Mouse (Mus musculus) v-Abl transformed pro-B cells (cell line): ENCODE results near the gene Upk3a.
"Not testable (repeated sequence)": the region's sequence is repeated elsewhere in the genome, so short reads cannot be mapped to it uniquely, and the experiment has no call there.

Source experiments
- in situ Hi-C, 2 experiments: fragments of 400-800 bp; cut with MboI; formaldehyde crosslinking; loops; one replicate each; pipeline ENCODE4 v1.15.1; 2025; ENCODE audit not compliant: unreplicated experiment in 2 of 2

The Upk3a gene

DNA sequence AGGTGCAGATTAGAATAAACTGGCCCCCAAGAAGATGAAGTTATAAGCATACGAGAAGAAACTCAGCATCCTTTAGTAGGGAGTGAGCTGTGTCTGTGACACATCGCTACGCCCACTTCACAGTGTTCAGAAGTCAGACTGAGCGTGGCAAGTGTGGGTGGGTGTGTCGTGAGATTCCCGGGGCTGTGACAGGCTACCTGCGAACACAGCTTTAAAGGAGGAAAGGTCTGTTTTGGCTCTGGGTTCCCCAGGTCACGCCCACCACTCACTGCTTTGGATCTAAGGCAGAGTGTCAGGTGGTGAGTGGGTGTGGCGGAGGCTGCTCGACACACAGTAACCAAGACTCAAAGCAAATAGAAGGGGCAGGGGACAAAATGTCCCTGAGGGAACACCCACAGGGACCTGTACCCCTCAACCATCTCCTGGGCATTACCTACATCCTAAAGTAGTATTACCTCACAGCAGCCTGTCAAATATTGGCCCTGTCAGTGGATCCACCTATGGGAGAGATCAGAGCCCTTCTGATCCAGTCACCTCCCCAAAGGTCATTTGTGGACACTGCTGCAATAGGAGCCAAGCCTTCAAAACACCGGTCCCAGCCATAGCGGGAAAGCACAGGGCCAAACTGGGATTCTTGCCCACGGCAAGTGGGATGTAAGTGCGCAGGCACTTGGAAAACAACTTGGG lies 19.0 kb upstream of the Upk3a start:
- in situ Hi-C loops = loop anchor here (5.0 to 10.0 kb wide), 4 partner anchors 39 to 243 kb away; partner anchors contain the start of genes Gm29666 (in 1 of the 2) and Nup50 (in 1 of the 2)

DNA sequence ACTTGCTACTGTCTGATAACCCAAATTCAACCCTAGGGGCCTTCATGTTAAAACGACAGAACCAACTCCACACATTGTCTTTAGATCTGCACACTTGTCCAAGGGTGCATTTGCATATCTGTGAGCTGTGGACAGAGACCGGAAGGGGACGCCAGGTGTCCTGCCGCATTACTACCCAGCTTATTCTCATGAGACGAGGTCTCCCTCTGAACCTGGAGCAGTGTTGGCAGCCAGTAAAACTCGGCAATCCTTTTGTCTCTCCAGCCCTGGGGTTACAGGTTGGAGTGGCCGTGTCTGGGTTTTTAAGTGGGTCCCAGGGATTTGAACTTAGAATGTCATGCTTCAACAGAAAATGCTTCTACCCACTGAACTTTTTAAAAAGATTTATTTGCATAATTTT lies 17.0 kb upstream of the Upk3a start:
- in situ Hi-C loops = loop anchor here (5.0 to 10.0 kb wide), 4 partner anchors 37 to 245 kb away; partner anchors contain the start of genes Gm29666 (in 1 of the 2) and Nup50 (in 1 of the 2)

DNA sequence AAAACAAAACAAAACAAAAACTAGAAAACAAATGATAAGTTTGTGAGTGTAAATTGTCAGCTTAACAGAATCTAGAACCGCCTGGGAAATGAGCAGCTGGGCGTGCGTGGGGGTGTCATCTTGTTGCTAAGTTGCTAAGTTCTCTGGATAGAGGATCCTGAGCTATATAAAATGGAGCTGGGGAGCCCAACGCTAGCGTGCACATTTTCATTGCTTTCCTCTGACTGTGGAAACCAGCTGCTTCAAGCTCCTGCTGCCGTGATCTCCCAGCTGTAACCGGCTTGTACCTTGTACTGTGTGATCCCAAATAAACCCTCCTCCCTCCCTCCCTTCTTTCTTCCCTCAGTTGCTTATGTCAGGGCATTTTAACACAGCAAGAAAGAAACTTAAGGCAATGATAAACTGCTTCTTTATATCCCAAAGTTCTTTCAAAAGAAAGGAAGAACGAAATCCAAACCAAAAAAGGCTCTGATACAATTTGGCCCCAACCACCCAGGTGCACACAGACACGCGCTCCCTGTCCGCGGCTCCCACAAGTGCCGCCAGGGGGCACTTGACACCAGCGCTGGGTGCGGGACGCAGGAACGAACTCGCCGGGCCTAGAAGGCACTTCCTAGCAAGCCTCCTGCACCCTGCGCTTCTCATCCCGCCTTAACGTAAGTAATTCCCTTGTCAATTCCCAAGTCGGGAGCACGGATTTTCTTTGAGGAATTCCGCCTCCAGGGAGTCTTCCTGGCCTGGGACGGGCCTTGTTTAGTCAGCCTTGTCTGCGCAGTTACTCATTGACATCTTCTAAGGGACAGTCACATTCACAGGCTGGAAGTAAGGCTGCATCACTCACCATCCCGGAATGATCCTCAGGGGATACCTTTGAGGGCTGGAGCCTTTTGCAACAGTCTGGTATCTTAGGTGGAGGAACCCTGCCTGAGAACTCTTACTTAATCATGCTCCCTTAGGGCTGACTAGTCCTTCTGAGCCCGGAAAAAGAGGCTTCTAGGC lies 15.7 kb upstream of the Upk3a start:
- in situ Hi-C loops = no loop called here

DNA sequence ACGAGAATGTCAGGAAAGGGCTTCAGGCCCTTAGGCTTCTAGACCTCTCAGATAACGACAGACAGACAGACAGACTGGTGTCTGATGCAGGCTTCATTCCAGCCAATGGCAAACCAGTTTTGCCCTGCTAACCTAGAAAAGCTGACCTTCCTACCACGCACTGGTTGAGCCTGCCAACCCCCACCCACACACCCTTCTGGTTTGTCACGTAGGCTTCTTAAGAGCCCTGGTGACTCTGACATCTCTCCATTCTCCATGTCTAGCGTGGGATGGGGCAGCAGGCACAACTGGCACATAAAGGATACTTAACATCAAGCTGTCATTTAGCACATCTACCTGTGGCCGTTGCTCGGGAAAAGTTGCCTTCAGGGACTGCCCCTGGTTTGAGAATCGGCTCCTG lies 7.3 kb upstream of the Upk3a start:
- in situ Hi-C loops = no loop called here

DNA sequence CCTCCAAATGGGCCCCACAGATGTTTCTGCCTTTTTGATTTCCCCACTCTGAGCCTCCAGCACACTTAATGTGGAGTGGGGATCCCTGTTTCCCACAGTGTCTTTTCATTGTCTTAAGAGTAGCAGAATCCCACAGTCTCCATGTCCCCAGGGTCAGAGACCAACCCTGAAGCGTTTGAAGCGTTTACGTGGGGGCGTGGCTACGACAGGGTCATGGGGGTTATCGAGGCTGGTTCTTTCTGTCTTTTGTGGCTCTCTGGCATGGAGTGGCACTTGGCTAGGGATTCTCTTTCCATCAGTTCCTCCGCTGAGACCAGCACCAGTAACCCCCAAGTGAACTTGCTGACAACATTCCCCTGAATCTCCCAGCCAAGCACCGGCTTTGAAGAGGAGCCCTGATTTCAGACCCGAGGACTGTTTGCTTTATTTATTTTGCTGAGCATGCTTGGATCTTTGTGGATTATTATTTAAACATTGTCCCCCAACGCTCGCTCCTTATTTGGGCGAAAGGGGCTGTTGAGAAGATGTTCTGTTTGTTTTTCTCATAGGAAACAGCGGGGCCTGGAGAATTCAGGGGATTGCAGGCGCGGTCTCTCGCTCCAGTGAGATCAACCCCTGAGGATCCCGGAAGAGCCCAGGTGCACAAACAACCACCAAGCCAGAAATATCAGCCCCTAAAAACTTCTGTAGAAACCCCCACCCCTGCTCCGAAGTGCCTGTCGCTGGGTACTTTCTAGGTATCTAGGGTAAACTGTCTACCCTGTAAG lies 4.9 kb upstream of the Upk3a start:
- in situ Hi-C loops = no loop called here

DNA sequence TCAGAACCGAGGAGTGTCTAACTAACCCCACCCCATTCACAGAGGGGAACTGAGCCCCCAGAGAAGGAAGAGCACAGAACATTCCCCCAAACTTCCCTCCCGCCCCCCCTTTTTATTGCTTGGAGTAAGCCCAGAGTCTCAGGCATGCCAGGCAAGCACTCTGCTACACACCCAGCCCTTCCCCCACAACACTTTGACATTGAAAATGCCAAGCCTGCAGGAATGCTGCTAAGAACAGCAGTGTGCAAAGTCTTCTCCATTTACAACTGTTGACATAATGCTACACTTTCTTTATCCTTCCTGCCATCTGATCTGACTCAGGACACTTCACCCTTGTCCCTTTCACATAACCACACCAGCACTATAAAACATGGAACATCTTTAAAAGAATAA lies 4.3 kb upstream of the Upk3a start:
- in situ Hi-C loops = no loop called here

DNA sequence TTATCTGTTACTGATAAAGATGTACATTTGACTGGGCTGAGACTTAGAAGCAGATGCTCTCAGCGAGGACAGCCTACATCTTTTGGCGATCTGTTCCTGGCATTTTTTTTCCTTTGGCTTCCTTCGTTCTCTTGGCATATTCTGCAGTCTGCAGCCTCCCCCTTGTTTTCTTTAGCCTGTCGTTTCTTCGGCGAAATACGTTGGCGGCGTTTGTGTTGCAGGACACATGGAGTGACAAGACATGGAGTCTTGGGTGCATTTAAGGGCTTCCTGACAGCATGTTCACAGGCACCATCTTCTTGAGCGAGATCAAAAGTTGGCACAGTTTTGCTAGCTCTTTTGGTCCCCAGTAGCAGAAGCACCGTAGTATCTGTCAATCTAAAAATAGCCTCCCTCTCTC lies 1.2 kb upstream of the Upk3a start:
- in situ Hi-C loops = no loop called here

DNA sequence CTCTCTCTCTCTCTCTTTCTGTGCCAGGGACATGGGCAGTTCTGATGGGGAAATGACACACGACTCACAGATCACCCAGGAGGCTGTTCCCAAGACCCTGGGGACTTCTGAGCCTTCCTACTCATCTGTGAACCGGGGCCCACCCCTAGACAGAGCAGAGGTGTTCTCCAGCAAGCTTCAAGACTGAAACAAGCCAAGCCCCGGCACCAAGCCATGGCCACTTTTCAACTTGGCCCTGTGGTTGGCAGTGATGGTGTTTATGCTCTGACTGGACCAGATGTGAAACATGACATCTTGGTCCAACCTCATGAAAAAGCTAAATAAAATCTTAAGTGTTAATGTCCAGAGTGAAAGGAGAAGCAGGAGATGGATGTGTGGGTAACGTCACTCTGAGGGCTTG lies 5.3 kb downstream of the Upk3a start:
- in situ Hi-C loops = no loop called here

DNA sequence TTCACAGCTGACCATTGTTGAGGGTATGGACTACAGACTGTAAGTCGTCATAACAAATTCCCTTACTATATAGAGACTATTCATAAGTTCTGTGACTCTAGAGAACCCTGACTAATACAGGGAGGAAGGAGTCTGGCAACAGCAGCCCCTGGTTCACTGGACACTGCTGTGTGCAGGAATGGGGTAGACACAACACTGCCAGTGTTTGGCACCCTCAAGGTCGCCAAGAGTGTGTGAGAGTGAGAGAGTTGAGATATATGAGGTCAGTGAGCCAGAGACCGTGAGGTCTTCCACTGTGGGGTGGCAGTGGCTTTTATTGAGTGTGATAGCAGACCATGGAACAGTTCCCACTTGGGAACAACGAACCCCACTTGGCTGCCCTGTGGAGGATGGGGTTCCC lies 9.3 kb downstream of the Upk3a start:
- in situ Hi-C loops = no loop called here

DNA sequence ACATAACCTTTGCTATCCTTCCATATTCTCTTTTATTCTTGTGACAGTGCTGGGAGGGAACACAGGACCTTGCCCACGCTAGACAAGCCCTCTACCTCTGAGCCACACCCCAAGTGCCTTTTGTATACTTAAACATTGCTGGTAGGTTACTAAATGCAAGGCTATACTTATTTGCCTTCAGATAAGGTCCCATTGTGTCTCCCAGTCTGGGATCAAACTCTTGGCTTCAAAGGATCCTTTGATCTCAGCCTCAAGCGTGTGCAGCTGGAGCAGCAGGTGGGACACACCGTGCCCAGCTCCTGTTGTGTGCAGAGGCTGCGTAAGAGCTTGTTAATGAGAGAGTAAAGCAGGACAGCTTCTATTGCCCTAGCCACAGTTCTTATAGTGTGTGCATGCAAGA lies 10.8 kb downstream of the Upk3a start:
- in situ Hi-C loops = no loop called here

DNA sequence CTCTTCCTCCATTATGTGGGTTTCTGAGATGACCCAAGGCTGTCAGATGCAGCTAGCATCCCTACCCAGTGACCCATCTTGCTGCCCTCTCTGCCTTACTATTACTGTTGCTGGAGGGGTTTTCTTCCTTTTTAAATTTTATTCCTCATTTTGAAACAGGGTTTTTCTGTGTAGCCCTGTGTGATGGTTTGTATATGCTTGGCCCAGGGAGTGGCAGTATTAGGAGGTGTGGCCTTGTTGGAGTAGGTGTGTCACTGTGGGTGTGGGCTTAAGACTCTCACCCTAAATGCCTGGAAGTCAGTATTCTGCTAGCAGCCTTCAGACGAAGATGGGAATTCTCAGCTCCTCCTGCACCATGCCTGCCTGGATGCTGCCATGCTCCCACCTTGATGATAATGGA lies 11.7 kb downstream of the Upk3a start, which contains the start of gene Fam118a:
TSS of gene Fam118a (plus strand) at position 301 of the 400 bp plus-strand sequence.
- in situ Hi-C loops = not testable (repeated sequence)

DNA sequence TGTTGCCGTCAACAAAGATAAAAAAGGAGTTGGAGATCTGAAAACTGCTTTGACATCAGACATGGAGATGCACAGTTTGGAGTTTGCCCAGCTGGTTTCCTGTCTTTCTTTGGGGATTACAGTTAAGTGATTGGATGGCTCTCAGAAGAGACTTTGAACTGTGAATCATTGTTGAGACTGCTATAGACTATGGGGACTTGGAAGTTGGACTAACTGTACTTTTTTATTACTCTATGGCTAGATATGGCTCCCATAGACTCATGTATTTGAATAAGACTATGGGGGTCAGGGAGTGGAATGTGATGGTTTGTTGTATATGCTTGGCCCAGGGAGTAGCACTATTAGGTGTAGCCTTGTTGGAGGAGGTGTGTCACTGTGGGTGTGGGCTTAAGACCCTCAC lies 13.7 kb downstream of the Upk3a start:
- in situ Hi-C loops = not testable (repeated sequence)

DNA sequence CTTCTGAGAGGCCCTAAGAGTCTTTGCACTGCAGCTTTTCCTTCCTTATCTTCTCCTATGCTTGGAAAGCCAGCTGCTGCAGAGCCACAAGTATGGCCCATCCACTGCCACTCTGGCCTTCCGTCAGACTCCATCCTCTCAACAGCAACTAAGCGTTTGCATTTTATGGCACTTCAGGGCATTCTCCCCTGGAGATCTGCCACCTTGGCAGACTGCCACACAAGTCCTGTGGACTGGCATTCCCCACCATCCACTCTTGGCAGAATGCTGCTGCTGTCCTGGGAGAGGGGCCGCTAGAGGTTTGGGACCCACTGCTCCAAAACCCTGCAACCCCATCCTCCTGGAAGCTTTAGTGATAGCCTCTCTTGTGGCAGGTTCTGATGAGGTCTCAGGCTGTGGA lies 14.9 kb downstream of the Upk3a start:
- in situ Hi-C loops = no loop called here

DNA sequence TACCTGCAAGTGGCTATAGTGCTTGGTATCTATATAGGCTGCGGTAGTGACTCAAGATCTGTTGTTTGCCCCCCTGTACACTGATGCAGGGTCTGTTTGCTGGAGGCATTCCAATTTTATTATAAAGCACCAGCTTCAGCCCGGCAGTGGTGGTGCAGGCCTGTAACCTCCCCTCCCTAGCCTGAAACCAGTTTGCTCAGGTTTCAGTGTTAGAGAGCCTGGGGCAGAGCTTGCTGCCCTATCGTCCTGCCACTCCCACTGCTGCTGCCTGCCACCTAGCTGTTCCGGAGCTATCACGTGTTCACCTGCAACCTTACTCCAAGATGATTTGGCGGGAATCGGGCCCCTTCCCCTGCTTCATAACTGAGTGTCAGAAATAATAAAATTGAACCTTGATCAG lies 17.0 kb downstream of the Upk3a start:
- in situ Hi-C loops = not testable (repeated sequence)

DNA sequence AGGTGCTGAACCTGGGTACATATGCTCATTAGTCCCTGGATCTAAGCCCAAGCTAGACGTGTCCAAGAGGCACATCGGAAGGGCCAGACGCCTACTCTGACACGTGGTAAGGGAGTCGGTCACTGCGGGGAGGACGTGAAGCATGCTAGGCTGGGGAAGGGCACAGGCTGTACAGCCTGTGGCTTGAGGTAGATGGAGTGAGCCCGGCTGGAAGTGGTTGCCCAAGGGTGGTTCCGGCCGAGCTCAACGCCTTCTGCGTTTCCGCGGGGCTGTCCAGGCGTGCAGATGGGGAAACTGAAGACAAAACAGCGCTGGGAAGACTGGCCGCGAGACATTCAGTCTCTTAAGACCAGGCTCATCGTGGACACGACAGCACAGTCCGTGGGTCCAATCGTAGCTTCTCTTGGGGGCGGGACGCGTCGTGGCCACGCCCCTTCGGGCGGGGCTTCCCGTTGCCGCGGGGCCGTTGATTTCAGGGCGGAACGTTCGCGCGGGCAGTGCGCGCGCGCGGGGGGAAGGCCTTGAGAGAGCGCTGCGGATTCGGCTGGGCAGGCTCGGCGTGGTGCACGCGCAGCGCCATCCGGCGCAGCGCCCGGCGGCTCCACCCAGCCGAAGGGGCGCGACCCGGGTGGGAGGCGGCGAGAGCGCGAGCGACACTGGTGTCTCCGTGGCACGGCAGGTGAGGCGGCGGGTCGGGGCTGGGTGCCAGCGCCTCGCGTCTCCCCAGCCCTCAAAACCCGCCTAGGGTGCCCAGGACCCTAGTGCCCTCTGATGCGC lies 19.8 kb downstream of the Upk3a start:
- in situ Hi-C loops = loop anchor here (5.0 kb wide), 1 partner anchor 39 kb away; no protein-coding TSS in a partner anchor

DNA sequence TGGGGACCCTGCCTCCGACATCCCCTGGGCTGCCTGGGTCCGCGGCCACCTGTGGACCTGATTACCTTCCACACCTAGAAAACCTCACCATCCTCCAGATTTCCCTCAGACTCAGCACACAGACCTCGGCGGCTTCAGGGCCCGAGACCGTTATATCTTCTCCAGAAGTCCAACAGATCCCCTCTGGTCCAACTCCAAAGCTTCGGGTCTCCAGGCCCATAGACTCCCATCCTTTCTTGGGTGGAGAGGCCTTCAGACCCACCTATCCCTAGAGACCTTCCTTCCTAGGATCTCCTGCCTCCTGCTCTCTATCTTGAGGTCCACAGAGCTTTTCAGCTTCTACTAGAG lies 20.4 kb downstream of the Upk3a start:
- in situ Hi-C loops = loop anchor here (5.0 kb wide), 1 partner anchor 40 kb away; no protein-coding TSS in a partner anchor

DNA sequence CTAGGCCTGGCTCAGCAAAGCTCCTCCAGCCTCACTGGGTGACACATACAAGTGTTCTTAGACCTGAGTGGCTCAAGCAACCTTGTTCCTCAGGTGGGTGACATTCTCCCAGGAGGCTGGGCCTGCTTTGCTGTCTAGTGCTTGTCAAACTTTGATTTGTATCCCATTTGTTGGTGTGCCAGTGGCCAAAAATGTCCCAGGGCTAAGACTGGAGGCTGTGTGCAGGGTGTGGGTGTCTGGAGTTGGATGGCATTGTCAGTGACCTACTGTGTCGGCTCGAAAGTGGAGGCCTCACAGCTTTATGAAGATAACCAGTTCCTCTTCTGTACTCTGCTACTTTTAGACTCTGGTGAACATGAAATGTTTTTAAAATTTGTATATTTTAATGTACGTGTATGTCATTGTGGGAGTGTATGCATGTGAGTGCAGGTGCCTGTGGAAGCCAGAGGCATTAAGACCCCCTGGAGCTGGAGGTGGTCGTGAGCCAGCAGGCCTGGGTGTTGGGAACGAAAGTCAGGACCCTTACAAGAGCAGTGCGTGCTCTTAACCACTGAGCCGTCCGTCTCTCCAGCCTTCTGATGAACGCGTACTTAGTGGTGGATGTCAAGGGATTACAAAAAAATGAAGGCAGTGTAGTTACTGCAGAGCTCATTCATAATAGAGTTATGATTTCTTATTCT lies 24.7 kb downstream of the Upk3a start:
- in situ Hi-C loops = loop anchor here (5.0 kb wide), 2 partner anchors 109 to 119 kb away; partner anchors contain the start of genes Gm29666 (in 1 of the 2) and Nup50 (in 1 of the 2)

DNA sequence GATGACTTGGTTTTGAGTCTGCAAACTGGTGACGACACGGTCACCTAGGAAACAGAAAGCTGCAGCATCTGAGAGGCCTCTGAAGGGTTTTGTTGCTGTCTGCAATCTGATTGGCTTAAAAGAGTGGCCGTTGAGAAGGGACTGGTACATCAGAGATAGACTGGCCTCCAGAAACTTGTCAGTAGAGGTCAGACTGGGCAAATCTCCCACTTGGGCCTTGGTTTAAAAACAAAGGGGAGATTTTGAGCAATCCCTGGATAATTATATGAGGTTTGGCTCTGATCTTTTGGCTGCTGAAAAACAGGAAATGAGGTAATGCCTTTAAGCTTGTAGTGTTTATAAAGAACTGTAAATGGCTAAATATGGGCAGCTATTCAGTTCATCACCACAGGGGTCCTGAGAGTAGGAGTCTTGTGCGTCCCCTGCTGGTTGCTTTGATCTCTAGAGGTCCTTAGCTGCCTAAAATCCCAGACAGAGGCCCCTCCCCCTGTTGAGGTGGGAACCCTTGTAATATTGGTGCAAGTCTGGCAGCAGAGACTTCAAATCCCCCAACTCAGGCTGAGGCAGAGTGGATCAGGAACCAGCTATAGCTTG lies 25.5 kb downstream of the Upk3a start:
- in situ Hi-C loops = loop anchor here (5.0 kb wide), 2 partner anchors 110 to 120 kb away; partner anchors contain the start of genes Gm29666 (in 1 of the 2) and Nup50 (in 1 of the 2)

DNA sequence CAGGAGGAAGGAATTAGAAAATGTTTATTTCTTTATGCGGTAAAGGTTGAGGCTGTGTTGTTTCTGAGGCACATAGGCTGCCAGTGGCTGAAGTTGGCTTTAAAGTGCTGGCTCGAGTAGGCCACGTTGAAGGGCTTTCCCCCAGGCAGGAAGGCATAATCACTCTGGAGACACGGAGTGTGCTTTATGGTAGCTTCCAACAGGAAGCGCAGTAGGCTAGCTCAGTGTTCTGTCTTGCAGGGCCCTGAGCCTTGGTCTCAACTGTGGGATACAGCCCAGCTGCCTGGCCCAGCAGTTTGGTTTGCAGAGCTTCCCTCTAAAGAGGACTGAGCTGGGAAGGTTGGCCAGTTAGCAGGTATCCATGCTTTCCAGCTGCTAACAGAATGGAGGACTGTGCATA lies 26.2 kb downstream of the Upk3a start:
- in situ Hi-C loops = loop anchor here (5.0 kb wide), 2 partner anchors 111 to 121 kb away; partner anchors contain the start of genes Gm29666 (in 1 of the 2) and Nup50 (in 1 of the 2)
